Mouse (Mus musculus) lung, adult 2 months (tissue): ENCODE results near the gene Thrb. TPM values are rescaled to one million over a fixed set of nuclear protein-coding genes. Genes with fewer than 3 reads are reported as not detected.

Source experiments
- DNase-seq: peaks from one replicate; pipeline ENCODE4 v3.0.0; 2022
- H3K4me1 ChIP-seq: fragments of 200-500 bp; 2 replicates; pipeline ENCODE4 v1.6.1; 2011; ENCODE audit warnings: low read length; ENCODE audit not compliant: control insufficient read depth, insufficient read depth
- H3K4me3 ChIP-seq: fragments of 200-500 bp; replicated peaks from 2 replicates; pipeline ENCODE3; 2011; ENCODE audit warnings: low read depth, mild to moderate bottlenecking, control low read depth, low read length; ENCODE audit errors: extremely low read depth
- CTCF ChIP-seq: fragments of 200-500 bp; IDR thresholded peaks from 2 replicates; pipeline ENCODE4 v1.5.1; 2011; ENCODE audit warnings: mild to moderate bottlenecking, low read length, control low read depth; ENCODE audit not compliant: insufficient read depth
- POLR2A ChIP-seq: fragments of 200-500 bp; IDR thresholded peaks from 2 replicates; pipeline ENCODE4 v1.6.1; 2011; ENCODE audit warnings: low read depth, mild to moderate bottlenecking, control low read depth, low read length, borderline replicate concordance; ENCODE audit errors: extremely low read depth
- WGBS: fragments of 180-500 bp; shearing (Covaris S2); methylation state at CpG from one replicate; pipeline ENCODE4 v1.1.7; 2018; 5-methylcytosine and 5-hydroxymethylcytosine counted together
- polyA plus RNA-seq: library from polyadenylated mRNA; depleted of rRNA; stranded (reverse); fragments of >200 nt; gene quantifications from 2 replicates; pipeline ENCODE4 v1.2.3, GENCODE M21; 2012

The Thrb gene
- polyA plus RNA-seq, 1 experiment, result 5.6 TPM

- no peak for TF ChIP-seq CTCF
- no peak for TF ChIP-seq POLR2A
- DNase-seq, result no peak
- 66% methylated on average over 9 of the region's 9 CpGs for WGBS
- no peaks in the 10 kb centered on the region; the same call in none of the 2 replicates for H3K4me1 ChIP-seq
- H3K4me3 ChIP-seq, result no peak overlapping the region
Observed at GRCm38 (mm10) chr14:17697920-17698632, 38.0 kb downstream of the Thrb start.

GRCm38 (mm10) chr14:17700228-17700627, 40.2 kb downstream of the Thrb start:
- no peaks in the 10 kb centered on the region; the same call in none of the 2 replicates for H3K4me1 ChIP-seq
- H3K4me3 ChIP-seq, result no peak overlapping the region
- no peak for TF ChIP-seq POLR2A
- no peak for TF ChIP-seq CTCF
- 74% methylated on average over 3 of the region's 3 CpGs for WGBS
- DNase-seq, result no peak

- no peak for DNase-seq
- 83% methylated on average over 7 of the region's 7 CpGs for WGBS
- no peak overlapping the region for H3K4me3 ChIP-seq
- H3K4me1 ChIP-seq, result no peaks in the 10 kb centered on the region; the same call in 1 of the 2 replicates
- TF ChIP-seq POLR2A, result no peak
- no peak for TF ChIP-seq CTCF
Observed at GRCm38 (mm10) chr14:17713297-17713904, 53.3 kb downstream of the Thrb start.

GRCm38 (mm10) chr14:17719494-17719893, 59.4 kb downstream of the Thrb start:
- no peak overlapping the region for H3K4me3 ChIP-seq
- no peak for DNase-seq
- WGBS, result 56% methylated on average over 2 of the region's 2 CpGs
- TF ChIP-seq POLR2A (no peak), CTCF (no peak)
- no peaks in the 10 kb centered on the region for H3K4me1 ChIP-seq

- TF ChIP-seq CTCF (no peak), POLR2A (no peak)
- no peak for DNase-seq
- H3K4me3 ChIP-seq, result no peak overlapping the region
- H3K4me1 ChIP-seq, result no peaks in the 10 kb centered on the region
- WGBS, result 39% methylated on average over 1 of the region's 1 CpGs
Observed at GRCm38 (mm10) chr14:17722824-17723445, 62.9 kb downstream of the Thrb start.

- TF ChIP-seq POLR2A, result no peak
- TF ChIP-seq CTCF, result no peak
- H3K4me3 ChIP-seq, result no peak overlapping the region
- DNase-seq, result no peak
- WGBS, result 74% methylated on average over 3 of the region's 3 CpGs
- no peaks in the 10 kb centered on the region for H3K4me1 ChIP-seq
Observed at GRCm38 (mm10) chr14:17724577-17724976, 64.5 kb downstream of the Thrb start.

- no peak for TF ChIP-seq CTCF
- no peak for TF ChIP-seq POLR2A
- WGBS, result 38% methylated on average over 1 of the region's 1 CpGs
- Histone ChIP-seq H3K4me3 (no peak overlapping the region), H3K4me1 (peaks cover 3% of the 10 kb centered on the region; the same call in 1 of the 2 replicates)
- no peak for DNase-seq
Observed at GRCm38 (mm10) chr14:17726906-17727305, 66.8 kb downstream of the Thrb start.

- whole genome bisulfite sequencing, result 74% methylated on average over 4 of the region's 4 CpGs
- DNase-seq, result no peak
- Histone ChIP-seq H3K4me1 (peaks cover 3% of the 10 kb centered on the region; the same call in 1 of the 2 replicates), H3K4me3 (no peak overlapping the region)
- TF ChIP-seq CTCF, result no peak
- no peak for TF ChIP-seq POLR2A
Observed at GRCm38 (mm10) chr14:17727878-17728277, 67.8 kb downstream of the Thrb start.

- no peak for DNase-seq
- H3K4me1 ChIP-seq, result peaks cover 3% of the 10 kb centered on the region; the same call in 1 of the 2 replicates
- 62% methylated on average over 2 of the region's 2 CpGs for WGBS
- TF ChIP-seq POLR2A (no peak), CTCF (no peak)
- H3K4me3 ChIP-seq, result no peak overlapping the region
Observed at GRCm38 (mm10) chr14:17728889-17729288, 68.8 kb downstream of the Thrb start.

- Histone ChIP-seq H3K4me1 (peaks cover 3% of the 10 kb centered on the region; the same call in 1 of the 2 replicates), H3K4me3 (no peak overlapping the region)
- TF ChIP-seq POLR2A (no peak), CTCF (no peak)
- no peak for DNase-seq
- 30% methylated on average over 2 of the region's 2 CpGs for WGBS
Observed at GRCm38 (mm10) chr14:17731020-17731419, 71.0 kb downstream of the Thrb start.
